In the genomic region with DNA sequence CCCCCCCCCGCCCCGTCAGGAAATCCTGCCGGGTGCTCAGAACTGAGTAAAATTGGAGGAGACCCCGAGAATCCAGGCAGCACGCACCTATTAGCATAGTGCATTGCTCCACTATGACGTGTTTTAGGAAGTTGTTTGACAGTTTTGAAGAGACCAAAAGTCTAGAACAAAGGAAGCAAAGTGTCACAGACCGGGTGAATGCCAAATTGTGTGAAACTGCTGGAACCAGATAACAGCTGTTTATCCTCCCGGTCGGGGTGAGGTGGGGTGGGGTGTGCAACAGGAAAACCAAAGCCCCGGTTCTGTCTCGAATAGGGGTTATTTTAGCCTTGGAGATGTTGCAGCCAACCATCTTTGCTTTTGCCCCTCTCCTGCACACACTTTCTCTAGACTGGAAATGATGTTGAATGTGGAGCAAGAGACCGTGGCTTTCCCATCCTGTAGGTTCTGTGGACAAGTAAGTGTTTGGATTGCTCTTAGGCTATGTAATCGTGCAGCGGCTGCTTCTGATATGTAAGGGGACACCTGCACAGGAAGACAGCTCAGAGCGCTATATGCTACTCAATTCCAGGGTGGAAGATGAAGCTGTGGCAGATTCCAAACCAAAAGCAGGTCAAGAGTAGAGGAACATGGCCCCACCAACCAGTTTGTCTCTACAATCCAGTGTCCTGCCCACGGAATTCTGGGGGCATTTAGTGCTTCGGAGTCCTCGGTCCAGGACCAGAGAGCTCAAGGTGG, we compare ENCODE assay signal across 12 mouse cellular contexts. TPM values are rescaled to one million over a fixed set of nuclear protein-coding genes. Genes with fewer than 3 reads are reported as not detected.
DNase-seq lines count a peak whose midpoint lies in the region; ATAC-seq and TF ChIP-seq lines count a peak whose summit lies in the region.
"Had no signal": no experiment of that assay in that cellular context is flagged by ENCODE, and none has a peak within 500 bp of the region (broad histone marks: within the 10 kb centered on the region; RNA-seq: fewer than 3 reads in every experiment).

No protein-coding gene starts in this region.

- peaks cover 21% of the 10 kb centered on the region for H3K4me1 ChIP-seq in lung, embryonic 16.5 days (replicated peaks; ENCODE audit: control insufficient read depth, insufficient read depth, low read length)
- no peaks in the 10 kb centered on the region for H3K4me1 ChIP-seq in forebrain, postnatal 0 days (ENCODE audit: insufficient read depth)
- peaks cover 19% of the 10 kb centered on the region for H3K4me1 ChIP-seq in kidney, embryonic 16.5 days (ENCODE audit: insufficient read depth, low read length)
- no peaks in the 10 kb centered on the region for H3K4me1 ChIP-seq in neural tube, embryonic 11.5 days (ENCODE audit: control insufficient read depth, insufficient read depth, low read length)
- H3K4me1 ChIP-seq: liver, embryonic 15.5 days had no signal

- TF ChIP-seq CTCF in forebrain, postnatal 0 days (IDR thresholded peaks at IDR 0.05; ENCODE audit: low read depth), result no peak

- 1% methylated on average over 18 of the region's 18 CpGs for WGBS in lung, embryonic 16.5 days
- 10% methylated on average over 18 of the region's 18 CpGs for WGBS in forebrain, postnatal 0 days
- WGBS in kidney, embryonic 16.5 days, result 4% methylated on average over 18 of the region's 18 CpGs
- WGBS in neural tube, embryonic 11.5 days, result 3% methylated on average over 18 of the region's 18 CpGs

- DNase-seq in lung, postnatal 25 days (ENCODE audit: low spot score), result no peak
- DNase-seq in forebrain, postnatal 0 days, result no peak
- DNase-seq in neural tube, embryonic 11.5 days (ENCODE audit: low spot score), result no peak
- DNase-seq in thymus, postnatal 0 days (ENCODE audit: low spot score), result no peak
- DNase-seq in right cerebral cortex, postnatal 25 days, result no peak
- DNase-seq in thymus, postnatal 14 days, result no peak
- DNase-seq: thymus, postnatal 4 days had no signal

- no peak overlapping the region for H3K9ac ChIP-seq in lung, embryonic 16.5 days (ENCODE audit: low read length)
- no peak overlapping the region for H3K9ac ChIP-seq in forebrain, postnatal 0 days
- H3K9ac ChIP-seq in kidney, embryonic 16.5 days (replicated peaks; ENCODE audit: low read length), result no peak overlapping the region
- no peak overlapping the region for H3K9ac ChIP-seq in neural tube, embryonic 11.5 days (ENCODE audit: low read length)
- H3K9ac ChIP-seq: liver, embryonic 15.5 days had no signal

- no peaks in the 10 kb centered on the region for H3K36me3 ChIP-seq in lung, embryonic 16.5 days (ENCODE audit: control insufficient read depth, insufficient read depth, low read length)
- H3K36me3 ChIP-seq in forebrain, postnatal 0 days (ENCODE audit: insufficient read depth), result no peaks in the 10 kb centered on the region
- H3K36me3 ChIP-seq in kidney, embryonic 16.5 days (ENCODE audit: insufficient read depth, low read length), result no peaks in the 10 kb centered on the region
- H3K36me3 ChIP-seq in neural tube, embryonic 11.5 days (ENCODE audit: control insufficient read depth, insufficient read depth, low read length), result no peaks in the 10 kb centered on the region
- H3K36me3 ChIP-seq: liver, embryonic 15.5 days had no signal

- peaks cover 63% of the 10 kb centered on the region for H3K27me3 ChIP-seq in lung, embryonic 16.5 days (ENCODE audit: control insufficient read depth, insufficient read depth, low read depth, low read length)
- peaks cover 54% of the 10 kb centered on the region for H3K27me3 ChIP-seq in forebrain, postnatal 0 days (ENCODE audit: insufficient read depth, low read length)
- H3K27me3 ChIP-seq in kidney, embryonic 16.5 days (ENCODE audit: insufficient read depth, low read length), result peaks cover 70% of the 10 kb centered on the region
- H3K27me3 ChIP-seq in neural tube, embryonic 11.5 days (ENCODE audit: control insufficient read depth, insufficient read depth, low read length), result peaks cover 70% of the 10 kb centered on the region

- no peaks in the 10 kb centered on the region for H3K9me3 ChIP-seq in lung, embryonic 16.5 days (ENCODE audit: control insufficient read depth, low read length)
- H3K9me3 ChIP-seq in forebrain, postnatal 0 days (ENCODE audit: low read length), result no peaks in the 10 kb centered on the region
- no peaks in the 10 kb centered on the region for H3K9me3 ChIP-seq in kidney, embryonic 16.5 days (ENCODE audit: low read length)
- no peaks in the 10 kb centered on the region for H3K9me3 ChIP-seq in neural tube, embryonic 11.5 days (ENCODE audit: control insufficient read depth, low read length)
- H3K9me3 ChIP-seq: liver, embryonic 15.5 days had no signal

- H3K27ac ChIP-seq in lung, embryonic 16.5 days (ENCODE audit: low read length), result no peak overlapping the region
- no peak overlapping the region for H3K27ac ChIP-seq in forebrain, postnatal 0 days (ENCODE audit: low read depth, low read length)
- no peak overlapping the region for H3K27ac ChIP-seq in kidney, embryonic 16.5 days (ENCODE audit: low read length)
- no peak overlapping the region for H3K27ac ChIP-seq in neural tube, embryonic 11.5 days (ENCODE audit: low read depth, low read length)
- H3K27ac ChIP-seq: layer of hippocampus, adult 2 months; liver, embryonic 15.5 days had no signal

- H3K4me3 ChIP-seq in lung, embryonic 16.5 days (ENCODE audit: low read length), result no peak overlapping the region
- peak overlapping the region; percentile 41; the same call in 1 of the 2 replicates for H3K4me3 ChIP-seq in forebrain, postnatal 0 days (ENCODE audit: low read depth, low read length)
- no peak overlapping the region for H3K4me3 ChIP-seq in kidney, embryonic 16.5 days (ENCODE audit: low read length)
- no peak overlapping the region for H3K4me3 ChIP-seq in neural tube, embryonic 11.5 days (ENCODE audit: low read depth, low read length)
- H3K4me3 ChIP-seq: erythroblast, embryonic 14.5 days; liver, embryonic 15.5 days had no signal

- ATAC-seq in lung, embryonic 16.5 days (ENCODE audit: low read depth), result peak; percentile 45
- no peak for ATAC-seq in forebrain, postnatal 0 days
- peak; percentile 13; the same call in 1 of the 2 replicates for ATAC-seq in kidney, embryonic 16.5 days (ENCODE audit: low FRiP score, low TSS enrichment)
- ATAC-seq in neural tube, embryonic 11.5 days (ENCODE audit: insufficient read depth, low FRiP score, low TSS enrichment), result no peak

- peak overlapping the region; percentile 40 for H3K4me2 ChIP-seq in lung, embryonic 16.5 days (ENCODE audit: low read depth, low read length)
- peak overlapping the region; percentile 85 for H3K4me2 ChIP-seq in forebrain, postnatal 0 days (ENCODE audit: low read depth)
- H3K4me2 ChIP-seq in kidney, embryonic 16.5 days (replicated peaks; ENCODE audit: low read depth, low read length), result peak overlapping the region; percentile 51
- peak overlapping the region; percentile 10; the same call in 1 of the 2 replicates for H3K4me2 ChIP-seq in neural tube, embryonic 11.5 days (ENCODE audit: low read depth)
- H3K4me2 ChIP-seq: liver, embryonic 15.5 days had no signal

RNA-seq across cellular contexts. Expression of a gene that starts 0.9 kb away (rescaled TPM):
- polyA plus RNA-seq in lung, embryonic 16.5 days (2015; fragmentation: Nextera tagmentation; extraction: Ambion mirVana), result 0.15 and 0.19 TPM in 2 replicates
- 1.2 and 1.9 TPM in 2 replicates for total RNA-seq in forebrain, postnatal 0 days (2014; rRNA removed)
- 0.48 and 1.5 TPM in 2 replicates for polyA plus RNA-seq in forebrain, postnatal 0 days (2015; fragmentation: Nextera tagmentation; extraction: Ambion mirVana)
- polyA plus RNA-seq in kidney, embryonic 16.5 days (2015; fragmentation: Nextera tagmentation; extraction: Ambion mirVana), result 0.29 and 0.35 TPM in 2 replicates
- polyA plus RNA-seq in neural tube, embryonic 11.5 days (2014; fragmentation: Nextera tagmentation; extraction: Ambion mirVana), result 85.4 and 89.9 TPM in 2 replicates
- 0.14 and 0.23 TPM in 2 replicates for polyA plus RNA-seq in thymus, postnatal 0 days (2015; fragmentation: Nextera tagmentation; extraction: Ambion mirVana)

RNA-seq across cellular contexts. Expression of a gene that starts 32.3 kb away (rescaled TPM):
- polyA plus RNA-seq in lung, embryonic 16.5 days (2015; fragmentation: Nextera tagmentation; extraction: Ambion mirVana), result 24.7 and 29.8 TPM in 2 replicates
- total RNA-seq in forebrain, postnatal 0 days (2014; rRNA removed), result 4.1 and 9.6 TPM in 2 replicates
- 3.1 and 3.3 TPM in 2 replicates for polyA plus RNA-seq in forebrain, postnatal 0 days (2015; fragmentation: Nextera tagmentation; extraction: Ambion mirVana)
- polyA plus RNA-seq in kidney, embryonic 16.5 days (2015; fragmentation: Nextera tagmentation; extraction: Ambion mirVana), result 20.1 and 23.8 TPM in 2 replicates
- 6.7 and 11.6 TPM in 2 replicates for polyA plus RNA-seq in neural tube, embryonic 11.5 days (2014; fragmentation: Nextera tagmentation; extraction: Ambion mirVana)
- 2.5 and 3.4 TPM in 2 replicates for polyA plus RNA-seq in thymus, postnatal 0 days (2015; fragmentation: Nextera tagmentation; extraction: Ambion mirVana)

RNA-seq across cellular contexts. Expression of a gene that starts 55.1 kb away (rescaled TPM):
- polyA plus RNA-seq in lung, embryonic 16.5 days (2015; fragmentation: Nextera tagmentation; extraction: Ambion mirVana), result 22.0 and 25.0 TPM in 2 replicates
- total RNA-seq in forebrain, postnatal 0 days (2014; rRNA removed), result 43.3 and 122 TPM in 2 replicates
- polyA plus RNA-seq in forebrain, postnatal 0 days (2015; fragmentation: Nextera tagmentation; extraction: Ambion mirVana), result 15.3 and 19.5 TPM in 2 replicates
- polyA plus RNA-seq in kidney, embryonic 16.5 days (2015; fragmentation: Nextera tagmentation; extraction: Ambion mirVana), result 18.1 and 20.0 TPM in 2 replicates
- 35.4 and 39.9 TPM in 2 replicates for polyA plus RNA-seq in neural tube, embryonic 11.5 days (2014; fragmentation: Nextera tagmentation; extraction: Ambion mirVana)
- 15.5 and 16.7 TPM in 2 replicates for polyA plus RNA-seq in thymus, postnatal 0 days (2015; fragmentation: Nextera tagmentation; extraction: Ambion mirVana)

Comparison
In these comparisons a context has a peak if more than half of its experiments do, and no peak if none do; other contexts are left out.
1. ATAC-seq: peak in lung, embryonic 16.5 days (single experiment) and kidney, embryonic 16.5 days (single experiment); none in forebrain, postnatal 0 days (single experiment) and neural tube, embryonic 11.5 days (single experiment).
2. H3K4me2 ChIP-seq: peak in every context shown above with its lines; median percentile 85 in forebrain, postnatal 0 days; 51 in kidney, embryonic 16.5 days; 40 in lung, embryonic 16.5 days; 10 in neural tube, embryonic 11.5 days.
3. RNA of a gene that starts 0.9 kb away (polyA plus RNA-seq): 85.4 to 89.9 TPM in neural tube, embryonic 11.5 days; 0.48 to 1.5 TPM in forebrain, postnatal 0 days, 0.29 to 0.35 TPM in kidney, embryonic 16.5 days, 0.15 to 0.19 TPM in lung, embryonic 16.5 days and 0.14 to 0.23 TPM in thymus, postnatal 0 days; every median in the first group is over 10 times any median in the second.